In the genomic region with DNA sequence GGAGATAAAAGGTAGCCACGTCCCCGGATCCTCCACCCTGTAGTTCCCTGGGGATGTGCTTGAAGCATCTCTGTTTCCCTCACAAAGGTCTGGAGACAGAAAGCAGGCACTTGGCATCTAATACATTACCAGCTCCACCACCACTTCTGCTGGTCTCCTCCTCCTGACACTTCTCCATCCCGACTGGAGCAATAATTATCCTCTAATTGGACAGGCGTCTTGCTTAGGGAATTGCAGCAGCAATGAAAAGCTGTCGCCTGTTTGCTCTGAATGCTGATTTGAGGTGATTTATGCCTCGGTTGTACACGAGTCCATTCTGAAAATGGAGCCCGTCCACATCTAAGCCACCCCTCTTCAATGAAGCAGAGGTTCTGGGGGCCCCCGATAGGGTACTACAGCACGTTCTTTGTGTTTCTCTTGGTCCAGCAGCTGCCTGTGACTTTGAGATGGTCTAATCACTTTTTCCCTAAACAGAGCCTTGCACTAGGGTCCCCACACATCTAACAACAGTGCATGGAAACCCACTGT, we compare ENCODE assay signal across 22 mouse cellular contexts.
DNase-seq lines count a peak whose midpoint lies in the region; ATAC-seq lines count a peak whose summit lies in the region.
"Had no signal": no experiment of that assay in that cellular context is flagged by ENCODE, and none has a peak within 500 bp of the region (broad histone marks: within the 10 kb centered on the region; RNA-seq: fewer than 3 reads in every experiment).

No protein-coding gene starts in this region.

- H3K27ac ChIP-seq in midbrain, embryonic 14.5 days (replicated peaks; ENCODE audit: low read depth, low read length), result 0 out of 2 replicates have a peak overlapping the region, but pooled peaks have one; percentile 5
- H3K27ac ChIP-seq in midbrain, embryonic 16.5 days (ENCODE audit: low read length), result no peak overlapping the region
- H3K27ac ChIP-seq in forebrain, embryonic 13.5 days, result peak overlapping the region; percentile 35
- H3K27ac ChIP-seq in neural tube, embryonic 14.5 days (ENCODE audit: low read depth, low read length), result no peak overlapping the region
- H3K27ac ChIP-seq: hindbrain, postnatal 0 days; liver, embryonic 15.5 days had no signal

- no peaks in the 10 kb centered on the region for H3K36me3 ChIP-seq in midbrain, embryonic 14.5 days (ENCODE audit: control insufficient read depth, insufficient read depth, low read length)
- H3K36me3 ChIP-seq in midbrain, embryonic 16.5 days (ENCODE audit: control insufficient read depth, insufficient read depth, low read length), result no peaks in the 10 kb centered on the region
- H3K36me3 ChIP-seq in forebrain, embryonic 13.5 days (ENCODE audit: poor library complexity, severe bottlenecking), result no peaks in the 10 kb centered on the region
- no peaks in the 10 kb centered on the region for H3K36me3 ChIP-seq in neural tube, embryonic 14.5 days (ENCODE audit: control insufficient read depth, insufficient read depth, low read length)
- H3K36me3 ChIP-seq: liver, embryonic 15.5 days; lung, embryonic 15.5 days had no signal

- no peaks in the 10 kb centered on the region for H3K27me3 ChIP-seq in midbrain, embryonic 14.5 days (ENCODE audit: control insufficient read depth, insufficient read depth, low read length)
- no peaks in the 10 kb centered on the region for H3K27me3 ChIP-seq in midbrain, embryonic 16.5 days (ENCODE audit: control insufficient read depth, insufficient read depth, low read depth, low read length)
- no peaks in the 10 kb centered on the region for H3K27me3 ChIP-seq in forebrain, embryonic 13.5 days
- H3K27me3 ChIP-seq in neural tube, embryonic 14.5 days (ENCODE audit: control insufficient read depth, insufficient read depth, low read length), result no peaks in the 10 kb centered on the region
- H3K27me3 ChIP-seq: liver, embryonic 15.5 days; lung, embryonic 15.5 days had no signal

- H3K9ac ChIP-seq in midbrain, embryonic 14.5 days (replicated peaks; ENCODE audit: low read length), result no peak overlapping the region
- no peak overlapping the region for H3K9ac ChIP-seq in midbrain, embryonic 16.5 days (ENCODE audit: low read depth, low read length)
- H3K9ac ChIP-seq in forebrain, embryonic 13.5 days, result no peak overlapping the region
- no peak overlapping the region for H3K9ac ChIP-seq in neural tube, embryonic 14.5 days (replicated peaks; ENCODE audit: low read depth, low read length)
- H3K9ac ChIP-seq: liver, embryonic 15.5 days; lung, embryonic 15.5 days had no signal

- intact Hi-C loops in gastrocnemius, postnatal 14 days (cut with DNase I; ENCODE audit: low total_unique reads), result no loop called here

- H3K9me3 ChIP-seq in midbrain, embryonic 14.5 days (ENCODE audit: control insufficient read depth, low read length), result no peaks in the 10 kb centered on the region
- H3K9me3 ChIP-seq in midbrain, embryonic 16.5 days (replicated peaks; ENCODE audit: control insufficient read depth, low read length, poor library complexity, severe bottlenecking), result no peaks in the 10 kb centered on the region
- no peaks in the 10 kb centered on the region for H3K9me3 ChIP-seq in forebrain, embryonic 13.5 days (replicated peaks)
- no peaks in the 10 kb centered on the region for H3K9me3 ChIP-seq in neural tube, embryonic 14.5 days (ENCODE audit: control insufficient read depth, low read length)
- H3K9me3 ChIP-seq: liver, embryonic 15.5 days; lung, embryonic 15.5 days; megakaryocyte, embryonic 14.5 days had no signal

- DNase-seq in cerebellum, postnatal 10 days, result peak; percentile 40 to 42
- DNase-seq in cerebellum, adult 9-11 months, result no peak
- DNase-seq in midbrain, embryonic 14.5 days, result no peak
- DNase-seq in ovary, postnatal 10 days (ENCODE audit: low spot score), result no peak
- DNase-seq in gastrocnemius, postnatal 14 days, result no peak
- DNase-seq: adrenal gland, postnatal 14 days; cerebellum, adult 9-10 months; kidney, adult 9 months; kidney, postnatal 25 days; left cerebral cortex, postnatal 4 days; liver; lung, postnatal 36 days; thymus, postnatal 14 days had no signal

- WGBS in midbrain, embryonic 14.5 days, result 62% methylated on average over 10 of the region's 10 CpGs
- 47% methylated on average over 10 of the region's 10 CpGs for WGBS in midbrain, embryonic 16.5 days
- WGBS in forebrain, embryonic 13.5 days, result 46% methylated on average over 10 of the region's 10 CpGs
- 25% methylated on average over 10 of the region's 10 CpGs for WGBS in neural tube, embryonic 14.5 days

- no peak overlapping the region for H3K4me2 ChIP-seq in midbrain, embryonic 14.5 days (ENCODE audit: low read length)
- no peak overlapping the region for H3K4me2 ChIP-seq in midbrain, embryonic 16.5 days (ENCODE audit: low read length)
- no peak overlapping the region for H3K4me2 ChIP-seq in forebrain, embryonic 13.5 days
- H3K4me2 ChIP-seq in neural tube, embryonic 14.5 days (ENCODE audit: low read depth, low read length), result no peak overlapping the region
- H3K4me2 ChIP-seq: heart, embryonic 11.5 days; liver, embryonic 15.5 days; lung, embryonic 15.5 days had no signal

- peaks cover 5% of the 10 kb centered on the region; the same call in 1 of the 2 replicates for H3K4me1 ChIP-seq in midbrain, embryonic 14.5 days (ENCODE audit: control insufficient read depth, insufficient read depth, low read length)
- H3K4me1 ChIP-seq in midbrain, embryonic 16.5 days (ENCODE audit: control insufficient read depth, insufficient read depth, low read length), result peaks cover 19% of the 10 kb centered on the region
- peaks cover 33% of the 10 kb centered on the region for H3K4me1 ChIP-seq in forebrain, embryonic 13.5 days
- H3K4me1 ChIP-seq in neural tube, embryonic 14.5 days (ENCODE audit: control insufficient read depth, insufficient read depth, low read length), result no peaks in the 10 kb centered on the region

- H3K4me3 ChIP-seq in midbrain, embryonic 14.5 days (replicated peaks; ENCODE audit: low read depth, low read length), result no peak overlapping the region
- H3K4me3 ChIP-seq in midbrain, embryonic 16.5 days (ENCODE audit: low read depth, low read length), result no peak overlapping the region
- no peak overlapping the region for H3K4me3 ChIP-seq in forebrain, embryonic 13.5 days
- no peak overlapping the region for H3K4me3 ChIP-seq in neural tube, embryonic 14.5 days (ENCODE audit: low read depth, low read length)
- H3K4me3 ChIP-seq: liver, embryonic 15.5 days; lung, embryonic 15.5 days; megakaryocyte, embryonic 14.5 days had no signal

- ATAC-seq in midbrain, embryonic 14.5 days (ENCODE audit: low FRiP score, low TSS enrichment), result no peak
- no peak for ATAC-seq in midbrain, embryonic 16.5 days
- ATAC-seq in forebrain, embryonic 13.5 days, result peak; percentile 37; the same call in 1 of the 2 replicates
- ATAC-seq in neural tube, embryonic 14.5 days (ENCODE audit: low read depth), result peak; percentile 55; the same call in 1 of the 2 replicates
- ATAC-seq: hindbrain, postnatal 0 days; intestine, embryonic 16.5 days had no signal

Comparison
In these comparisons a context has a peak if more than half of its experiments do, and no peak if none do; other contexts are left out.
1. DNase-seq: peak in cerebellum, postnatal 10 days (2 of 2); none in cerebellum, adult 9-11 months (single experiment), midbrain, embryonic 14.5 days (single experiment), ovary, postnatal 10 days (single experiment) and gastrocnemius, postnatal 14 days (single experiment).
2. H3K27ac ChIP-seq: peak in midbrain, embryonic 14.5 days (single experiment) and forebrain, embryonic 13.5 days (single experiment); none in midbrain, embryonic 16.5 days (single experiment) and neural tube, embryonic 14.5 days (single experiment).
3. ATAC-seq: peak in forebrain, embryonic 13.5 days (single experiment) and neural tube, embryonic 14.5 days (single experiment); none in midbrain, embryonic 14.5 days (single experiment) and midbrain, embryonic 16.5 days (single experiment).